Mouse (Mus musculus) embryonic facial prominence, embryonic 12.5 days (tissue): Measurements from ENCODE around the gene Gp1bb. TPM values are rescaled to one million over a fixed set of nuclear protein-coding genes. Genes with fewer than 3 reads are reported as not detected.

Experiments
- ATAC-seq: fragments of 200-750 bp; cut with Nextera tagmentation; 2 replicates; pipeline ENCODE4 v1.8.0; 2017; ENCODE audit not compliant: insufficient number of reproducible peaks, insufficient read depth, low FRiP score, low TSS enrichment
- H3K27ac ChIP-seq: fragments of 300-500 bp; sonication (generic); 2 replicates; pipeline ENCODE4 v1.5.1; 2016; ENCODE audit warnings: mild to moderate bottlenecking
- H3K27me3 ChIP-seq: fragments of 300-500 bp; sonication (generic); 2 replicates; pipeline ENCODE4 v1.6.1; 2016; ENCODE audit warnings: mild to moderate bottlenecking, moderate library complexity
- H3K36me3 ChIP-seq: fragments of 300-500 bp; sonication (generic); 2 replicates; pipeline ENCODE4 v1.6.1; 2016; ENCODE audit warnings: mild to moderate bottlenecking
- H3K4me1 ChIP-seq: fragments of 300-500 bp; sonication (generic); 2 replicates; pipeline ENCODE4 v1.6.1; 2016
- H3K4me2 ChIP-seq: fragments of 300-500 bp; sonication (generic); replicated peaks from 2 replicates; pipeline ENCODE4 v1.6.1; 2016; ENCODE audit warnings: mild to moderate bottlenecking, moderate library complexity
- H3K4me3 ChIP-seq: fragments of 300-500 bp; sonication (generic); 2 replicates; pipeline ENCODE4 v1.5.1; 2016; ENCODE audit warnings: mild to moderate bottlenecking
- H3K9ac ChIP-seq: fragments of 300-500 bp; sonication (generic); 2 replicates; pipeline ENCODE4 v1.6.1; 2016; ENCODE audit warnings: mild to moderate bottlenecking, moderate library complexity
- H3K9me3 ChIP-seq: fragments of 300-500 bp; sonication (generic); 2 replicates; pipeline ENCODE4 v1.6.1; 2016; ENCODE audit warnings: mild to moderate bottlenecking, moderate library complexity
- WGBS: fragments of 180-500 bp; shearing (Covaris S2); methylation state at CpG from one replicate; pipeline ENCODE4 v1.1.7; 2016; 5-methylcytosine and 5-hydroxymethylcytosine counted together
- polyA plus RNA-seq: library from polyadenylated mRNA; unstranded; fragments of >200 nt; fragmentation: Nextera tagmentation; extraction: Ambion mirVana; gene quantifications from 2 replicates; pipeline ENCODE4 v1.2.1, GENCODE M21; 2016

The Gp1bb gene
- polyA plus RNA-seq, 1 experiment from 2014 or later, result 4.7 TPM

DNA sequence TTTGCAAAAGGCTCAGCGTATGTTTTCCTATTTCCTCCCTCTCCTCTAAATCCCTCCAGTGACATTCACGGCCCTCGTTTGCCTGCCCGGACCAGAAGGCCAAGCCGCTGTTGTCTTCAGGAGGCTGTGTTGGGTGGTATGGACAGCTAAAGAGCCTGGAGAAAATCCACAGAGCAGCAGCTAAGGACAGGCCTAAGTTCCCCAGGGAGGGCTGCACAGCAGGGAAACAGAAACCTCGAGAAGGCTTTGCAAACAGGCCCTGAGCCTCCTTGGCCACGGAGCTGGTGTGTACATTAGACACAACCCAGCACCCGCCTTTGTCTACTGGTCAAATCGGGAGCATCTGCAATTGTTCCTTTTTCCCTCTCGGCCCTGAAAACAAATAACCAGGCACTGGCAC, 36.5 kb downstream of the Gp1bb start:
- no peak for ATAC-seq
- Histone ChIP-seq H3K9me3 (no peaks in the 10 kb centered on the region), H3K4me2 (peak overlapping the region; percentile 82), H3K4me1 (peaks cover 31% of the 10 kb centered on the region), H3K27me3 (peaks cover 99% of the 10 kb centered on the region), H3K9ac (peak overlapping the region; percentile 72), H3K27ac (no peak overlapping the region), H3K4me3 (peak overlapping the region; percentile 53), H3K36me3 (no peaks in the 10 kb centered on the region)
- WGBS, result 9% methylated on average over 10 of the region's 10 CpGs

DNA sequence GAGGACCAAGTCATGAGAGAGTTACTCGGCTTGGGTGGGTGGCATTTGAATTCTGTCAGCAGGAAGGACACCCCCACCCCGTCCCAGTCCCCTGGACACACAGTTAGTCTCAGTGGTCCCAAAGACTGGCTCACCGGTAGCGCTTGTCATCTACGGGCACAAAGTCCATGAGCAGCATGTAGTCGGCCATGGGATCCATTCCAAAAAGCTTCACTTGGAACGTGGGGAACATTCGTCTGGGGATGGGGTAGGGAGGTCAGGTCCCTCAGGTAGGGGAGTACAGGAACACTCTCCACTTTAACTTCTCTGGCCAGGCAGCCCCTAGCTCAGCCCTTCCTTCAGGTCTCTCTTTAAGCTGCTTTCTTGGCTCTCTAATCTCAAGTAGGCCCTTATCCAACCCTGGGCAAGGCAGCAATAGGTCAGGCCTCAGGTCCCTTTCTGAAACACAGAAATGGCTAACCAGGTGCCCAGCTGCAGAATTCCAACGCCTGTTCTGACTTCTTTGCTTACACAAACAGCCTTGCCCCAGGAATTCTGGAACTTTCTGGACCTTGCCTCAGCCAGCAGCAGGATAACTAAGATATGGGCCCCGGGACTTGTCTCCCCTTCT, 37.2 kb downstream of the Gp1bb start:
- Histone ChIP-seq H3K36me3 (no peaks in the 10 kb centered on the region), H3K9me3 (no peaks in the 10 kb centered on the region), H3K4me2 (peak overlapping the region; percentile 82), H3K9ac (peak overlapping the region; percentile 72), H3K4me1 (peaks cover 29% of the 10 kb centered on the region), H3K4me3 (peak overlapping the region; percentile 53), H3K27ac (no peak overlapping the region), H3K27me3 (peaks cover 99% of the 10 kb centered on the region)
- whole genome bisulfite sequencing, result 13% methylated on average over 10 of the region's 10 CpGs
- no peak for ATAC-seq

DNA sequence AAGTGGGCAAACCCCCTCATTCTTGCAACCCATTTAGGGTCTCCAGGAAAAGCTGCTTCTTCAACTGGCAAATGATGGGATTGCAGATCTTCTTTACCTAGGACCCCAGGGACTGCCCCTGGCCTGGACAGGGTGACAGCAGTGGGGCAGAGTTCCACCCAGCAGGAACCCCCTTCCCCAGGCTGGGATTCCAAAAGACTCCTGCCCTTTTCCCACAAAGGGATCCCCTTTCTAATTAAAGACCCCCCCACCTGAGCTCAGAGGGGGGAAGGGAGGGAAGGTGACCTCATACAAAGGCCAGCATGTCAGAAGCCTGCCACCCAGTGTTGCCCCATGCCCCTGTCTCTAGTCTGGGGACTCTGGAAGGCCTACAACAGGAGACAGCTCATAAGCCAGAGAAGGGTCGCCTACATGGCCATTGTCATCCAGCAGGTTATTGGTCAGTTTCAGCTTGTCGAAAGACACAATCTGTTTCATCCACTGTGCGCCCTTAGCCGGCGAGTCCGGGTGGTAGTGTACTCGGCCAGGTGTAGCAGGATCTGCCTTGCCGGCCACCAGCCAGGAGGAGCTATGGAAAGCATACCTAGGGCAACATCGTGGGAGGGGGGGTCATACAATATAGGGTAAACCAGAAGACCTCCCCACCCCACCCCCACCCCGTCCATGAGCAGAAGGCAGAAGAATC, 38.4 kb downstream of the Gp1bb start:
- 11% methylated on average over 10 of the region's 10 CpGs for WGBS
- Histone ChIP-seq H3K27ac (no peak overlapping the region), H3K27me3 (peaks cover 96% of the 10 kb centered on the region), H3K36me3 (no peaks in the 10 kb centered on the region), H3K9me3 (no peaks in the 10 kb centered on the region), H3K4me1 (peaks cover 29% of the 10 kb centered on the region), H3K9ac (no peak overlapping the region), H3K4me2 (peak overlapping the region; percentile 82), H3K4me3 (no peak overlapping the region)
- no peak for ATAC-seq

DNA sequence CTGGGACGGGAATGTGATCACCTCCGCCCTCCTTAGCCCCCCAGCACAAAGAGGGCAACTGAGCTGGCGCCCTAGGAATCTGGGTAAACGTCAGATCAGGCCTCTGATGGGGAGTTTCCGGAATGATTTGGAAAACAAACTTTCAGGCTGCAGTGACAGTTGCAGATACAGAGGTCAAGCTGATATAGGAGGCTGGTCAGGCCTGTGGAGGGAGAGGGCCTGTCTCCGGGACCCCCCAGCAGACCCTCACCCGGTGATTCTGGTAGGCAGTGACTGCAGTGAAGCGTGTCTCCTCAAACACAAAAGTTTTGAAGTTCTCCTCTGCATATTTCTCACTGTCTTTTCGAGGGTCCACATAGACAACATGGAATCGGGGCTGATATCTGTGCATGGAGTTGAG, 39.0 kb downstream of the Gp1bb start:
- no peak for ATAC-seq
- Histone ChIP-seq H3K36me3 (no peaks in the 10 kb centered on the region), H3K9ac (no peak overlapping the region), H3K4me3 (0 out of 2 replicates have a peak overlapping the region, but pooled peaks have one; percentile 36), H3K4me1 (peaks cover 29% of the 10 kb centered on the region), H3K9me3 (no peaks in the 10 kb centered on the region), H3K27ac (no peak overlapping the region), H3K27me3 (peaks cover 94% of the 10 kb centered on the region), H3K4me2 (peak overlapping the region; percentile 82)
- WGBS, result 14% methylated on average over 10 of the region's 10 CpGs

GRCm38 (mm10) chr16:18582426-18583148, 39.6 kb downstream of the Gp1bb start:
- ATAC-seq, result no peak
- peak overlapping the region; percentile 36 for H3K4me3 ChIP-seq
- no peaks in the 10 kb centered on the region for H3K9me3 ChIP-seq
- 2% methylated on average over 66 of the region's 67 CpGs for WGBS
- no peaks in the 10 kb centered on the region for H3K36me3 ChIP-seq
- H3K27ac ChIP-seq, result 0 out of 2 replicates have a peak overlapping the region, but pooled peaks have one; percentile 41
- peak overlapping the region; percentile 28 for H3K9ac ChIP-seq
- H3K27me3 ChIP-seq, result peaks cover 92% of the 10 kb centered on the region
- H3K4me1 ChIP-seq, result peaks cover 29% of the 10 kb centered on the region
- H3K4me2 ChIP-seq, result peak overlapping the region; percentile 82

GRCm38 (mm10) chr16:18581623-18582205, 40.5 kb downstream of the Gp1bb start:
- Histone ChIP-seq H3K27ac (0 out of 2 replicates have a peak overlapping the region, but pooled peaks have one; percentile 41), H3K27me3 (peaks cover 84% of the 10 kb centered on the region), H3K4me1 (peaks cover 36% of the 10 kb centered on the region), H3K4me2 (peak overlapping the region; percentile 82), H3K4me3 (peak overlapping the region; percentile 36), H3K36me3 (no peaks in the 10 kb centered on the region), H3K9me3 (no peaks in the 10 kb centered on the region), H3K9ac (peak overlapping the region; percentile 28; the same call in 1 of the 2 replicates)
- no peak for ATAC-seq
- 2% methylated on average over 45 of the region's 66 CpGs for WGBS

GRCm38 (mm10) chr16:18581050-18581622, 41.1 kb downstream of the Gp1bb start:
- no peaks in the 10 kb centered on the region for H3K9me3 ChIP-seq
- peaks cover 30% of the 10 kb centered on the region for H3K4me1 ChIP-seq
- no peaks in the 10 kb centered on the region for H3K36me3 ChIP-seq
- H3K27me3 ChIP-seq, result peaks cover 78% of the 10 kb centered on the region
- H3K4me2 ChIP-seq, result peak overlapping the region; percentile 82
- no peak for ATAC-seq
- WGBS, result 6% methylated on average over 21 of the region's 21 CpGs
- peak overlapping the region; percentile 28; the same call in 1 of the 2 replicates for H3K9ac ChIP-seq
- H3K27ac ChIP-seq, result no peak overlapping the region
- H3K4me3 ChIP-seq, result peak overlapping the region; percentile 36

GRCm38 (mm10) chr16:18580389-18580788, 41.8 kb downstream of the Gp1bb start:
- no peak overlapping the region for H3K4me2 ChIP-seq
- H3K4me1 ChIP-seq, result peaks cover 28% of the 10 kb centered on the region
- H3K27me3 ChIP-seq, result peaks cover 71% of the 10 kb centered on the region
- no peak overlapping the region for H3K27ac ChIP-seq
- no peak overlapping the region for H3K4me3 ChIP-seq
- no peak for ATAC-seq
- 12% methylated on average over 2 of the region's 2 CpGs for WGBS
- no peak overlapping the region for H3K9ac ChIP-seq
- no peaks in the 10 kb centered on the region for H3K36me3 ChIP-seq
- H3K9me3 ChIP-seq, result no peaks in the 10 kb centered on the region

DNA sequence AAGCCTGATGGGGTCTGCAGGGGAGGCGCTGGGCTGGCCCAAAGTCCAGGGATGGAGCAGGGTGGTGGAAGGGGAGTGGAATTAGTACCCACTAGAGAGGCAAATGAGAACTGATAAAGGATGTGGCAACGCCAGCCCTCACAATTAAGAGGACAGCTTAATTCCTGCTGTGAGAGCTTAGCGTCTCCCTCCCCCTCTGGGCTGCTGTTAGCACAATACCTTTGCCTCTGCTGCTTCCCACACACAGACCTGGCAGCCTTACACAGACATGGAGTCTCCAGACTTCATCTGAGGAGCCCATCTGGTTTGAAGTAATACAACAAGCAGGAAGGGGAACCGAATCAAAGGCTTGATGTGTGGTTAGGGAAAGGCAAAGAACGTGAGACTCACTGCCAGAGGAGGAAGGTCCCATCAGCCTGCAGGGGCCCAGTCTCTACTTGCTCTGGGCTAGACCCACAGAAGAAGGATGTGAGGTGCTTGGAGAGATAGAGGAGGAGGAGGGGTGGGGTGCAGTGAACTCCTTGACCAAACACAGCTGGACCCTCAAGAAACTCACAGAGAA, 44.5 kb downstream of the Gp1bb start:
- H3K4me2 ChIP-seq, result no peak overlapping the region
- H3K27me3 ChIP-seq, result peaks cover 43% of the 10 kb centered on the region
- no peak overlapping the region for H3K4me3 ChIP-seq
- no peaks in the 10 kb centered on the region for H3K9me3 ChIP-seq
- peaks cover 28% of the 10 kb centered on the region for H3K4me1 ChIP-seq
- WGBS, result 9% methylated on average over 5 of the region's 5 CpGs
- H3K9ac ChIP-seq, result no peak overlapping the region
- H3K36me3 ChIP-seq, result no peaks in the 10 kb centered on the region
- no peak for ATAC-seq
- no peak overlapping the region for H3K27ac ChIP-seq

DNA sequence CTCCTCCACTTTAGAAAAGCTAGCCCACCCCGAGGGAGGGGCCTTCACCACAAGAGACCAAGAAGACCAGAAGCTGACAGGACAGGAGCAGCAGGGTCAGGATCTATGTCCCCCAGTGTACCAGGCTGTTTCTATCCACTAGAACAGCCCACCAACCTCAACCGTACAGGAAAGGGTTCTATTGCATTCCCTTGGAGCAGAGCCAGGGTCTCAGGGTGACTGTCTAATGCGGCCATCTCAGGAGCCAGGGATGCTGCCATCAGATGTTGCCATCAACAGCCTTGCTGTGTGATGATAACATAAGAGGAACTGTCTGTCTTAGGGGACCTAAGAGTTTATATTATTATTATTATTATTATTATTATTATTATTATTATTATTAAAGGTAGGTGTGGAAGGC, 45.1 kb downstream of the Gp1bb start:
- peaks cover 37% of the 10 kb centered on the region for H3K27me3 ChIP-seq

DNA sequence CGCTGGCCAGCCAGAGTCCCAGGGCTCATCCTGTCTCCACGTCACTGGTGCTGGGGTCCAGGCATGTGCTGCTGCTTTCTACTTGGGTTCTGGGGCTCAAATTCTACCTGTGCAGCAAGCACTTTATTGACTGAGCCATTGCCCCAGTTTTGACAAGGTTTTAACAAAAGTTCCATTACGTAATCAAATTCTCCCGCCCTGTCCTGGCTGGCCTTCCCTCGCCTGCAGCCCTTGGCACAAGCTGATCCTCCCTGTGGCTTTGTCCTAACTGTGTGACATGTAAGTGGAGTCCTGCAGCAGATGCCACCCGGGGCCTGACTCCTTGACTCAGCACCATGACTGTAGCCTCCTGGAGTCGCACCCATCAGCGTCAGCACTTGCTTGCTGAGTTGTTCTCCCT, 48.0 kb downstream of the Gp1bb start:
- Histone ChIP-seq H3K4me3 (no peak overlapping the region), H3K9ac (no peak overlapping the region), H3K4me1 (peaks cover 16% of the 10 kb centered on the region), H3K27ac (no peak overlapping the region), H3K27me3 (peaks cover 9% of the 10 kb centered on the region), H3K9me3 (no peaks in the 10 kb centered on the region), H3K4me2 (no peak overlapping the region), H3K36me3 (no peaks in the 10 kb centered on the region)
- ATAC-seq, result no peak
- WGBS, result 69% methylated on average over 8 of the region's 8 CpGs

More for the DNA sequence above, 45.1 kb downstream of the Gp1bb start:
- Histone ChIP-seq H3K4me3 (no peak overlapping the region), H3K4me1 (peaks cover 27% of the 10 kb centered on the region), H3K36me3 (no peaks in the 10 kb centered on the region), H3K9me3 (no peaks in the 10 kb centered on the region), H3K27ac (no peak overlapping the region), H3K9ac (no peak overlapping the region), H3K4me2 (no peak overlapping the region)
- no peak for ATAC-seq
- 37% methylated on average over 3 of the region's 3 CpGs for WGBS
